15 mouse cellular contexts compared by ENCODE assay signal in genomic region chr10:28232273-28233167, GRCm38 (mm10).
DNase-seq lines count a peak whose midpoint lies in the region; ATAC-seq lines count a peak whose summit lies in the region.
"Had no signal": no experiment of that assay in that cellular context is flagged by ENCODE, and none has a peak within 500 bp of the region (broad histone marks: within the 10 kb centered on the region; RNA-seq: fewer than 3 reads in every experiment).

No protein-coding gene starts in this region.

- H3K4me3 ChIP-seq in hindbrain, embryonic 11.5 days (ENCODE audit: low read depth, low read length), result no peak overlapping the region
- no peak overlapping the region for H3K4me3 ChIP-seq in hindbrain, embryonic 13.5 days
- H3K4me3 ChIP-seq in neural tube, embryonic 15.5 days (replicated peaks), result no peak overlapping the region

- no peaks in the 10 kb centered on the region for H3K9me3 ChIP-seq in hindbrain, embryonic 11.5 days (ENCODE audit: control insufficient read depth, low read length)
- H3K9me3 ChIP-seq in hindbrain, embryonic 13.5 days, result no peaks in the 10 kb centered on the region
- no peaks in the 10 kb centered on the region for H3K9me3 ChIP-seq in neural tube, embryonic 15.5 days (replicated peaks)

- no peak overlapping the region for H3K9ac ChIP-seq in hindbrain, embryonic 11.5 days (ENCODE audit: low read depth, low read length)
- H3K9ac ChIP-seq in hindbrain, embryonic 13.5 days, result no peak overlapping the region
- H3K9ac ChIP-seq in neural tube, embryonic 15.5 days (replicated peaks), result no peak overlapping the region
- H3K9ac ChIP-seq: liver, embryonic 14.5 days had no signal

- ATAC-seq in hindbrain, embryonic 11.5 days (ENCODE audit: low FRiP score), result peak; percentile 78
- no peak for ATAC-seq in hindbrain, embryonic 13.5 days (ENCODE audit: low FRiP score)
- peak; percentile 53; the same call in 1 of the 2 replicates for ATAC-seq in neural tube, embryonic 15.5 days (ENCODE audit: low FRiP score)

- intact Hi-C loops in left cerebral cortex, postnatal 10 days (cut with DNase I), result no loop called here

- H3K4me2 ChIP-seq in hindbrain, embryonic 11.5 days (replicated peaks; ENCODE audit: low read depth, low read length), result no peak overlapping the region
- no peak overlapping the region for H3K4me2 ChIP-seq in hindbrain, embryonic 13.5 days
- no peak overlapping the region for H3K4me2 ChIP-seq in neural tube, embryonic 15.5 days

- 25% methylated on average over 4 of the region's 4 CpGs for WGBS in hindbrain, embryonic 11.5 days
- WGBS in hindbrain, embryonic 13.5 days, result 25% methylated on average over 4 of the region's 4 CpGs
- 39% methylated on average over 4 of the region's 4 CpGs for WGBS in neural tube, embryonic 15.5 days

- H3K36me3 ChIP-seq in hindbrain, embryonic 11.5 days (ENCODE audit: control insufficient read depth, insufficient read depth, low read length), result no peaks in the 10 kb centered on the region
- no peaks in the 10 kb centered on the region for H3K36me3 ChIP-seq in hindbrain, embryonic 13.5 days
- H3K36me3 ChIP-seq in neural tube, embryonic 15.5 days, result no peaks in the 10 kb centered on the region

- no peaks in the 10 kb centered on the region for H3K27me3 ChIP-seq in hindbrain, embryonic 11.5 days (ENCODE audit: control insufficient read depth, insufficient read depth, low read length)
- no peaks in the 10 kb centered on the region for H3K27me3 ChIP-seq in hindbrain, embryonic 13.5 days
- no peaks in the 10 kb centered on the region for H3K27me3 ChIP-seq in neural tube, embryonic 15.5 days (replicated peaks)
- H3K27me3 ChIP-seq: CH12.LX had no signal

- no peak overlapping the region for H3K27ac ChIP-seq in hindbrain, embryonic 11.5 days (ENCODE audit: low read depth, low read length)
- H3K27ac ChIP-seq in hindbrain, embryonic 13.5 days, result no peak overlapping the region
- H3K27ac ChIP-seq in neural tube, embryonic 15.5 days (replicated peaks), result no peak overlapping the region
- H3K27ac ChIP-seq: liver, embryonic 14.5 days had no signal

- H3K4me1 ChIP-seq in hindbrain, embryonic 11.5 days (replicated peaks; ENCODE audit: control insufficient read depth, insufficient read depth, low read length), result no peaks in the 10 kb centered on the region
- H3K4me1 ChIP-seq in hindbrain, embryonic 13.5 days (replicated peaks), result peaks cover 7% of the 10 kb centered on the region; the same call in 1 of the 2 replicates
- 0 out of 2 replicates have a peak, but pooled peaks cover 3% of the 10 kb centered on the region for H3K4me1 ChIP-seq in neural tube, embryonic 15.5 days

- DNase-seq in hindbrain, embryonic 11.5 days (ENCODE audit: low spot score), result peak; percentile 54
- DNase-seq in brain, adult 2 months (ENCODE audit: low read depth, low spot score), result peak; percentile 15
- peak; percentile 22 for DNase-seq in hindlimb bud, embryonic 11.5 days (ENCODE audit: extremely low spot score, low read depth, low spot score)
- DNase-seq in adrenal gland, postnatal 36 days, result no peak
- DNase-seq in left cerebral cortex, postnatal 10 days (ENCODE audit: extremely low spot score in 1 of 2, low spot score in 2 of 2), result no peak
- no peak for DNase-seq in spleen, postnatal 14 days (ENCODE audit: low spot score in 2 of 2)
- DNase-seq: adrenal gland, adult 8-10 months; cerebellum, postnatal 25 days; kidney, adult 9 months; layer of hippocampus, postnatal 36 days; right cerebral cortex, postnatal 14 days had no signal

Comparison
In these comparisons a context has a peak if more than half of its experiments do, and no peak if none do; other contexts are left out.
1. DNase-seq: peak in hindbrain, embryonic 11.5 days (single experiment), brain, adult 2 months (single experiment) and hindlimb bud, embryonic 11.5 days (single experiment); none in adrenal gland, postnatal 36 days (0 of 2), left cerebral cortex, postnatal 10 days (0 of 2) and spleen, postnatal 14 days (0 of 2).